Mouse (Mus musculus) midbrain, embryonic 14.5 days (tissue): ENCODE data around the gene Lonrf2. TPM values are rescaled to one million over a fixed set of nuclear protein-coding genes. Genes with fewer than 3 reads are reported as not detected.

ENCODE experiments used
- ATAC-seq: fragments of 200-750 bp; cut with Nextera tagmentation; 2 replicates; pipeline ENCODE4 v1.8.0; 2017; ENCODE audit warnings: moderate number of reproducible peaks, moderate library complexity; ENCODE audit not compliant: low FRiP score, low TSS enrichment
- DNase-seq: peaks from one replicate; pipeline ENCODE4 v3.0.0-alpha.2; 2015
- H3K27ac ChIP-seq: fragments of 300-500 bp; sonication (generic); replicated peaks from 2 replicates; pipeline ENCODE4 v1.5.1; 2014; ENCODE audit warnings: mild to moderate bottlenecking, low read depth, low read length, moderate library complexity
- H3K27me3 ChIP-seq: fragments of 300-500 bp; sonication (generic); 2 replicates; pipeline ENCODE4 v1.6.1; 2014; ENCODE audit warnings: low read length, control low read depth, mixed read lengths; ENCODE audit not compliant: control insufficient read depth, insufficient read depth
- H3K36me3 ChIP-seq: fragments of 300-500 bp; sonication (generic); 2 replicates; pipeline ENCODE4 v1.6.1; 2014; ENCODE audit warnings: low read length, control low read depth; ENCODE audit not compliant: control insufficient read depth, insufficient read depth
- H3K4me1 ChIP-seq: fragments of 300-500 bp; sonication (generic); 2 replicates; pipeline ENCODE4 v1.6.1; 2014; ENCODE audit warnings: mild to moderate bottlenecking, antibody characterized with exemption, low read length, control low read depth; ENCODE audit not compliant: control insufficient read depth, insufficient read depth
- H3K4me2 ChIP-seq: fragments of 300-500 bp; sonication (generic); 2 replicates; pipeline ENCODE4 v1.6.1; 2014; ENCODE audit warnings: mild to moderate bottlenecking, low read length, moderate library complexity
- H3K4me3 ChIP-seq: fragments of 300-500 bp; sonication (generic); replicated peaks from 2 replicates; pipeline ENCODE4 v1.5.1; 2014; ENCODE audit warnings: low read depth, low read length
- H3K9ac ChIP-seq: fragments of 300-500 bp; sonication (generic); replicated peaks from 2 replicates; pipeline ENCODE4 v1.6.1; 2014; ENCODE audit warnings: mild to moderate bottlenecking, low read length, moderate library complexity
- H3K9me3 ChIP-seq: fragments of 300-500 bp; sonication (generic); 2 replicates; pipeline ENCODE4 v1.6.1; 2016; ENCODE audit warnings: low read length, control low read depth, mixed read lengths; ENCODE audit not compliant: control insufficient read depth
- WGBS: fragments of 180-500 bp; shearing (Covaris S2); extraction: QIAGEN DNeasy Blood & Tissue Kit; methylation state at CpG from one replicate; pipeline ENCODE4 v1.1.7; 2014; 5-methylcytosine and 5-hydroxymethylcytosine counted together
- polyA plus RNA-seq: library from polyadenylated mRNA; unstranded; fragments of >200 nt; fragmentation: Nextera tagmentation; extraction: Ambion mirVana; gene quantifications from 2 replicates; pipeline ENCODE4 v1.2.1, GENCODE M21; 2014

Lonrf2 gene
- polyA plus RNA-seq = 21.4 and 28.1 TPM in 2 replicates

GRCm38 (mm10) chr1:38836477-38836872 lies at the start of gene Lonrf2:
Gene Lonrf2, minus strand, starts transcription at chr1:38836711.
- Histone ChIP-seq H3K27me3 (0 out of 2 replicates have a peak, but pooled peaks cover 2% of the 10 kb centered on the region), H3K9ac (peak within 1 kb of the TSS; percentile 94), H3K4me3 (peak within 1 kb of the TSS; percentile 65), H3K4me2 (peak within 1 kb of the TSS; percentile 95), H3K36me3 (0 out of 2 replicates have a peak, but pooled peaks cover 3% of the 10 kb centered on the region), H3K4me1 (no peaks in the 10 kb centered on the region), H3K27ac (peak within 1 kb of the TSS; percentile 96), H3K9me3 (no peaks in the 10 kb centered on the region)
- peak; percentile 91 for ATAC-seq
- under 1% methylated on average over 47 of the region's 47 CpGs for WGBS
- peak; percentile 92 for DNase-seq

GRCm38 (mm10) chr1:38885956-38886355 lies 49.4 kb upstream of the Lonrf2 start:
- WGBS = 80% methylated on average over 2 of the region's 2 CpGs
- ATAC-seq = no peak
- H3K36me3 ChIP-seq = peaks cover 40% of the 10 kb centered on the region

GRCm38 (mm10) chr1:38883766-38884165 lies 47.3 kb upstream of the Lonrf2 start:
- Histone ChIP-seq H3K9ac (no peak overlapping the region), H3K4me1 (no peaks in the 10 kb centered on the region), H3K27me3 (no peaks in the 10 kb centered on the region), H3K9me3 (no peaks in the 10 kb centered on the region), H3K36me3 (peaks cover 27% of the 10 kb centered on the region), H3K27ac (no peak overlapping the region), H3K4me3 (no peak overlapping the region), H3K4me2 (no peak overlapping the region)
- DNase-seq = no peak
- 83% methylated on average over 9 of the region's 9 CpGs for WGBS
- no peak for ATAC-seq

More at GRCm38 (mm10) chr1:38885956-38886355, 49.4 kb upstream of the Lonrf2 start:
- Histone ChIP-seq H3K27ac (no peak overlapping the region), H3K9me3 (no peaks in the 10 kb centered on the region), H3K27me3 (no peaks in the 10 kb centered on the region), H3K9ac (no peak overlapping the region), H3K4me1 (no peaks in the 10 kb centered on the region), H3K4me3 (no peak overlapping the region), H3K4me2 (no peak overlapping the region)
- DNase-seq = no peak

- Histone ChIP-seq H3K36me3 (peaks cover 27% of the 10 kb centered on the region), H3K9ac (no peak overlapping the region), H3K27me3 (no peaks in the 10 kb centered on the region), H3K9me3 (no peaks in the 10 kb centered on the region), H3K4me2 (no peak overlapping the region), H3K4me3 (no peak overlapping the region), H3K4me1 (no peaks in the 10 kb centered on the region), H3K27ac (no peak overlapping the region)
- ATAC-seq = no peak
- WGBS = 91% methylated on average over 4 of the region's 4 CpGs
- no peak for DNase-seq
Observed at GRCm38 (mm10) chr1:38882746-38883145, 46.2 kb upstream of the Lonrf2 start.

DNA sequence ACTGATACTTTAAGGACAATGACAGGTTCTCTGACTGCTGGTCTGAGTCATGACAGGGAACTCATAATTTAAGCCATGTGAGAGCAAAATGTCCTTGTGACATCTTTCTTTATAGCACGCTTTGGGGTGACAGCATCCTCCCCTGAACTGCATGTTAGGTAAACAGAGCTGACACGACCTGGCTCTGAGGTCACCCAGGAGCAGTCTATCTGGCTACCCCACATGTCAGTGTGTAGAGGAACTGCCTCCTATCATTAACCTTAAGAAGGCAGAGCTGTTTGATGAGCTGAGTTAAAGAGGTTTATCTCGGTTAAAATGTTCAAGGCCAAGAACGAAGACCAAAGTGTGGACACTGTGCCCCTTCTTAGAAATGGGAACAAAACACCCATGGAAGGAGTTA lies 44.9 kb upstream of the Lonrf2 start:
- Histone ChIP-seq H3K9ac (no peak overlapping the region), H3K36me3 (peaks cover 32% of the 10 kb centered on the region), H3K4me2 (no peak overlapping the region), H3K27me3 (no peaks in the 10 kb centered on the region), H3K27ac (no peak overlapping the region), H3K4me3 (no peak overlapping the region), H3K9me3 (no peaks in the 10 kb centered on the region), H3K4me1 (0 out of 2 replicates have a peak, but pooled peaks cover 4% of the 10 kb centered on the region)
- WGBS = 91% methylated on average over 4 of the region's 4 CpGs
- no peak for ATAC-seq
- DNase-seq = no peak

GRCm38 (mm10) chr1:38876671-38877382 lies 40.3 kb upstream of the Lonrf2 start:
- peak; percentile 25 for DNase-seq
- Histone ChIP-seq H3K4me1 (0 out of 2 replicates have a peak, but pooled peaks cover 4% of the 10 kb centered on the region), H3K4me2 (no peak overlapping the region), H3K36me3 (peaks cover 42% of the 10 kb centered on the region), H3K9me3 (no peaks in the 10 kb centered on the region), H3K9ac (no peak overlapping the region), H3K4me3 (no peak overlapping the region), H3K27ac (0 out of 2 replicates have a peak overlapping the region, but pooled peaks have one; percentile 37), H3K27me3 (no peaks in the 10 kb centered on the region)
- 34% methylated on average over 5 of the region's 5 CpGs for WGBS
- ATAC-seq = no peak

GRCm38 (mm10) chr1:38873911-38874310 lies 37.4 kb upstream of the Lonrf2 start:
- Histone ChIP-seq H3K9ac (no peak overlapping the region), H3K27ac (no peak overlapping the region), H3K9me3 (no peaks in the 10 kb centered on the region), H3K4me2 (no peak overlapping the region), H3K36me3 (peaks cover 59% of the 10 kb centered on the region), H3K27me3 (no peaks in the 10 kb centered on the region), H3K4me3 (no peak overlapping the region), H3K4me1 (0 out of 2 replicates have a peak, but pooled peaks cover 4% of the 10 kb centered on the region)
- 80% methylated on average over 5 of the region's 5 CpGs for WGBS
- no peak for DNase-seq
- no peak for ATAC-seq

GRCm38 (mm10) chr1:38871834-38872233 lies 35.3 kb upstream of the Lonrf2 start:
- no peak overlapping the region for H3K4me3 ChIP-seq
- no peak overlapping the region for H3K9ac ChIP-seq
- H3K9me3 ChIP-seq = no peaks in the 10 kb centered on the region
- DNase-seq (no peak), ATAC-seq (no peak)
- WGBS = 95% methylated on average over 6 of the region's 6 CpGs
- H3K4me1 ChIP-seq = 0 out of 2 replicates have a peak, but pooled peaks cover 3% of the 10 kb centered on the region
- H3K4me2 ChIP-seq = no peak overlapping the region
- H3K27me3 ChIP-seq = no peaks in the 10 kb centered on the region
- no peak overlapping the region for H3K27ac ChIP-seq
- peaks cover 69% of the 10 kb centered on the region for H3K36me3 ChIP-seq
